Mouse (Mus musculus): ENCODE data around the gene Rps6kb2. TPM values are rescaled to one million over a fixed set of nuclear protein-coding genes. Genes with fewer than 3 reads are reported as not detected.

Gene Rps6kb2
- total RNA-seq, 1 experiment from 2014 or later, result 22.8 TPM

DNA sequence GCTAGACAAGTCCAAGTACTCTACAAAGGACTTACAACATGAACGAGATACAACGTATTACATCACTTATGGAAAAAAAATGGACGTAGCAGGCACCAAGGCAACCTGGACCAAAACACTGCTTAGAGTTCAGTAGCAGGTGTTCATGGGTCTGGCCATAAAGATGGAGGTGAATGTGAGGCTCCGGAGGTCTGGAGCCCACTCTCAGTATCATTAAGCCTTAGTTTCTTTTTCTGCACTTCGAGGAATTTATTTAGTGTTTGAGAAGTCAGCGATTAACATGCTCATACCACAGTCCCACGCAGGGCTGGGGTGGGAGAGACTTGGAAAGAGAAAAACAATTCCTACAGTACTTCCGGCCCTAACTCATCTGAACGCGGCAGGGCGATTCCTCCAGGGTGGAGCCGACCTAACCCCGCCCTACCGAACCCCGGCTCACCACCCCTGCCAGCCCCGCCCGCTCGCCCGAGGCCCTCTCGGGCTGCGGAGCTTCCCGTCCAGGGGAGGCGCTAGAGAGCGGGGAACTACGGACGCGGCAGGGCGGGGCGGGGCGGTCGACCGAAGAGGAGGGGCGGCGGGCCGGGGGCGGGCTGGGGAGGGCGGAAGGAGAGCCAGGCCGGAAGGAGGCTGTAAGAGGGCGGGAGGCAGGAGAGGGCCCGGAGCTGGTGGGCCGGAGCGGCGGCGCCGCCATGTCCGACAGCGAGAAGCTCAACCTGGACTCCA, 28.5 kb upstream of the Rps6kb2 start, which contains the start of gene Ppp1ca:
Gene Ppp1ca (plus strand): TSS at position 538 of the 723 bp plus-strand sequence.
- peak; percentile 71 for ATAC-seq (replicated peaks; ENCODE audit: insufficient number of reproducible peaks, low FRiP score, low TSS enrichment, poor library complexity, severe bottlenecking)

DNA sequence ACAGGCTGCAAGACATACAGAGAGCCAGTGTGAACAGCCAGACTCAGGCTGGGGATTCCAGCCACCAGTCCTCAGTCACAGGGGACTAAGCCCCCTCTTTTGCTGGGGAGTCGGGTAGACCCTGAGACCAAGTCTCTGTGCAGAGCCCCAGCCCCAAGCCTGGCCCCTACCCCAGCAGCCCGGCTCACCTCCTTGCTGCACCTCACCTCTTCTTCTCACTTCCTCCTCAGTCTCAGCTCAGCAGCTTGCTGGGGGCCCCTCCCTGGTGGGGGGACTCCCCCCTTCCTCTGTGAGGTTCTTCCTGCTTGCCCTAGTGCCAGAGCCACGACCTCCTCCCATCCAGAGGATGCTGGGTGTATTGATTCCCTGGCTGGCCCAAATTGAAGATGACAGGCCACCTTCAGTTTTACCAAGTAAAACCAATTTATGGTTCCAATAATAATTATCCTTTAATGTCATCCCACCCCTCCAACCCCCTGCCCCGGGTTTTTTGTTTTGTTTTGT, 27.7 kb upstream of the Rps6kb2 start, which contains the start of gene Tbc1d10c:
Gene Tbc1d10c (minus strand): TSS at position 454 of the 504 bp plus-strand sequence.
- peak; percentile 63 for ATAC-seq (replicated peaks; ENCODE audit: insufficient number of reproducible peaks, low FRiP score, low TSS enrichment, poor library complexity, severe bottlenecking)

GRCm38 (mm10) chr19:4189051-4189620, 26.0 kb upstream of the Rps6kb2 start:
- ATAC-seq (replicated peaks; ENCODE audit: insufficient number of reproducible peaks, low FRiP score, low TSS enrichment, poor library complexity, severe bottlenecking), result no peak

DNA sequence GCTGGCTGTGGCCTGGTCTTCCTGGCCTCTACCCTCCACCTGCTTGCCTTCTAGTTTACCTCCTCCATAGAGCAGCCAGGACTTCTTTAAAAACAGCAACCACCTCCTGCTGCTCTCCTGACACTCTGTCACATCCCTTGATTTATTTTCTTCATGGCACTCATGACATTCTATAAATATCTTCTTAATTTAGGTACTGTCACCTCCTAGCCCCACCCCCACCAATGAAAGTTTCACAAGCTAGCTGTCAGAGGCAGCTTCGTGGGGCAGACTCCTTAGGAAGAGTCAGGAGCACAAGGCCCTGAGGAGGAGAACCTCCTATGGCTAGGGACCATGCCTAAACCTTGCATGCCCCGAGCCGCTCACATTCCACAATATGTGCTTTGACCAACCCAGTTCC, 24.1 kb upstream of the Rps6kb2 start:
- ATAC-seq (replicated peaks; ENCODE audit: insufficient number of reproducible peaks, low FRiP score, low TSS enrichment, poor library complexity, severe bottlenecking), result no peak

DNA sequence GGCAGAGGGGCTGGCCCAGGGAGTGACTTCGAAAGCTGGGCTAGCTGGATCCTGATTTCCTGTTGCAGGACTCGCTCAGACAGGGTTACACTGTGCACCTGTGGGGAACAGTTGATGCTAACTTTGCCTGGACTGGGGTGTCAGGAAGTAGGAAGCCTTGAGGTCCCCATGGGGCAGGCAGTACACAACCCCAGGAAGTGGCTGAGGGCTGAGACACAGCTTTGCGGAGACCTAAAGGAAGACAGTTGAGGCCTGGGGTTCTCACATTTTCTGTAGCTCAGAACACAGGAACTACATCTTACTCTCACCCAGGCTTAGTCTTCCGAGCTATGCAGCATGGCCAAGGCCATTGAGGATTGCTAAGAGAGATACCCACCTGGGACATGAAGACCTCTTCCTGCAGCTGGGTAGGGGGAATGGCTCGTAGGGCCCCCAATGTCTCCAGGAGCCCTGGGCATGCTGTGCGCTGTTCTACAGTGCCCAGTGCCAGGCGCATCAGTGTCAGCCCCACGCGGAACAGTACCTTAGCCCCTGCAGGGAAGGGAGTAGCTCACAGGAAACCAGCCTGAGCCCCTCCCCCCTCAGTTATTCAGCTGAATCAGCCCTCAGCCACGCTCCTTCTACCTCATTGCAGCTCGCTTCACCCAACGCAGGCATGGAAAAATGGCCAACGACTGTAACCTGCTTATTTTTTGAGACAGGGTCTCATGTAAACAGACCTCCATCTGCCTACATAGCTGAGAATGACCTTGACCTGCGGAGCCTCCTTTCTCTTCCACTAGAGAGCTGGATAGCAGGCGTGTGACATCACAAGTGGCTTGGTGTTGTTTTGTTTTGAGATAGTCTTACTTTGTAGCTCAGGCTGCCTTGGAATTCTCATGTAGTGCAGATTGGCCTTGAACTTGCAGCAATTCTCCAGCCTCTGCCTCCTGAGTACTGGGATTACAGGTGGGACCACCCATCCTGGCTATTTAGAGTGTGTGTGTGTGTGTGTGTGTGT, 22.1 kb upstream of the Rps6kb2 start:
- peak; percentile 23; the same call in 1 of the 2 replicates for ATAC-seq (replicated peaks; ENCODE audit: insufficient number of reproducible peaks, low FRiP score, low TSS enrichment, poor library complexity, severe bottlenecking)

- ATAC-seq (replicated peaks; ENCODE audit: insufficient number of reproducible peaks, low FRiP score, low TSS enrichment, poor library complexity, severe bottlenecking), result no peak
Measured at GRCm38 (mm10) chr19:4183689-4184088, 20.5 kb upstream of the Rps6kb2 start.

- ATAC-seq (replicated peaks; ENCODE audit: insufficient number of reproducible peaks, low FRiP score, low TSS enrichment, poor library complexity, severe bottlenecking), result peak; percentile 88
Measured at GRCm38 (mm10) chr19:4181892-4182291, 18.7 kb upstream of the Rps6kb2 start.

DNA sequence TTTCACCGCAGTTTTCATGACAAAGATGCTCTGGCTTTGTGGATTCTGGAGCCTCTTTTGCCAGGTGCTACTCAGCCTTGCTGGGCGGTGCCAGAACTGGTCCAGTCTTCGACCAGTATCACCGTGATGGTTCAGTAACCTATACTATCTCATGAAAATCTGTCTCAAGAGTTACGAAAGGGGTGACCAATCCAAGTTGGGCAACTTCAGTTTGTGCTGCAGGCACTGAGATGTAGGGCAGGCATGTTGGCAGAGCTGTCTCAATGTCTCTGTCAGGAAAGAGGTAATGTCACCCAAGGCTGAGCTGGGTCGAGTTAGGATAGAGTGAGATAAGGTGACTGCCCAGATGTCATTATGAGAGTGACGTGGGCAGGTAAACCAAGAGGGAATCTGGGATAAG, 17.3 kb upstream of the Rps6kb2 start:
- no peak for ATAC-seq (replicated peaks; ENCODE audit: insufficient number of reproducible peaks, low FRiP score, low TSS enrichment, poor library complexity, severe bottlenecking)

- no peak for ATAC-seq (replicated peaks; ENCODE audit: insufficient number of reproducible peaks, low FRiP score, low TSS enrichment, poor library complexity, severe bottlenecking)
Measured at GRCm38 (mm10) chr19:4175368-4175947, 12.3 kb upstream of the Rps6kb2 start, which contains the start of gene Carns1. TSS of gene Carns1 (minus strand) at chr19:4175479.

- no peak for ATAC-seq (replicated peaks; ENCODE audit: insufficient number of reproducible peaks, low FRiP score, low TSS enrichment, poor library complexity, severe bottlenecking)
Measured at GRCm38 (mm10) chr19:4172925-4173324, 9.8 kb upstream of the Rps6kb2 start.

DNA sequence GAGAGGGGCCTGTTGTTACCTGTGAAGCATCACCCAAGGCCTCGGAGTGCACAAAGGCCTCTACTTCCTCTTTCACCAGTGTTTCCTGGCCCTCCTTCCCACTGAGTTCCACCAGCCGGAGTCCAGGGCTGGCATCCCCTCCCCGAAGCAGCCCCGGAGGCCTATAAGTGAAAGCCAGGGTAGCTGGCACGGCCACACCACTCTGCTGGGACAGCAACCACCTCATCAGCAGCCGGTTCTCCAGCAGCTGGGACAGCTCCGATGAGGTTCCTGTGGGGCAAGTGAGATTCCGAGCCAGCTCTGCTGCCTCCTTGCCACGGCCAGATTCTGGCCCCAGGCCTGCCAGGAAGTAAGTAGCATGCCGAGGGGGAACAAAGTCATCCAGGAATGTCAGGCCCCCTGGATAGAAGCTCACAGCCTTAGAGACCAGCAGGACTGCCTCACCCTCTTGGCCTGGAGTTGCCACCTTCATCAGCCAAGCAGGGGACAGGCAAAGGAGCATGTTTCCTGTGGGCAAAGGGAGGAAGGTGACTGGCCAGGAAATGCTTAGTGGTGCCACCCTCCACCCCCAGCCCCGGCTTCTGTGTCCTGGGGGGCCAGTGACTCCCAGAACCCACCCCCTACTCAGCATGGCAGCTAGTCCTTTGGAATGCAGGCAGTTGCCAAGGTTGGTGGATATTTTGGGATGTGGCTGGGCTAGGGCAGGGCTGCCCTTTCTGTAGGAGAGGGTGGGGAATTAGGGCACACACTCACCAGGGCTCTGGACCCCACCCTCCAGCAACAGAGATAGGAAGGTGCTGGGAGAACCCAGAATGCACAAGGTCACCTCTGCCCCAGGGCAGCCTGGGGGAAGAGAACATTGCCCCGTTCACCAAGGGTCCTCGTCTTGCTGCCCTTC, 8.5 kb upstream of the Rps6kb2 start:
- peak; percentile 9; the same call in 1 of the 2 replicates for ATAC-seq (replicated peaks; ENCODE audit: insufficient number of reproducible peaks, low FRiP score, low TSS enrichment, poor library complexity, severe bottlenecking)

DNA sequence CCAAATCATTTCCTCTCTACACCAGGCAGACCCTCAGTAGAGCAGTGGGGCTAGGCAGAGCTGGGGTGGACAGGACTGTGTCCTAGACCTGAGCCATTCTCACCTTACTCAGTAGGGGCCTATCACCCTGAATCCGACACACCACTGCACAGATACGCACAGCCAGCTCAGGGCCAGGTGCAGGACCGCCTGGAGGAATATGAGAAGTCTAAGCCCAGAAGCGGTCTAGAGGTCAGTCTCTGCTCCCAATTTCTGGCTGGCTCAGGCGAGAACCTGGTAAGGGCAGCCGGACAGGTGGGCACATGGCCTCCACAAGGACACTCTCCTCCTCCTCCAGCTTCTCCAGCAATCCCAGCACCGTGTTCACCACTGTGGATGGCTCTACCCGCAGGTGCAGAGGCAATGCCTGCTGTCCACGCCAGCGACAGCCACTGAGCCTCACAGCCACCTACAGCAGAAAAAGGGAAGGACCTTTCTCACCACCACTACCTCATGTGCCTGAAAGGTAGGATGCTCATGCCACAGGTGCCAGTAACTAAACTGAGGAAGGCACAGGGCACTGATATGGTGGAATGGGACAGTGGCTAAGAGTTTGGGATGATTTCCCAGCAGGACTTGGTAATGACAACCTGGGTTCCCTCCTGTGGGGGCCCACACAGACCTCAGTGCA, 7.7 kb upstream of the Rps6kb2 start:
- ATAC-seq (replicated peaks; ENCODE audit: insufficient number of reproducible peaks, low FRiP score, low TSS enrichment, poor library complexity, severe bottlenecking), result no peak

DNA sequence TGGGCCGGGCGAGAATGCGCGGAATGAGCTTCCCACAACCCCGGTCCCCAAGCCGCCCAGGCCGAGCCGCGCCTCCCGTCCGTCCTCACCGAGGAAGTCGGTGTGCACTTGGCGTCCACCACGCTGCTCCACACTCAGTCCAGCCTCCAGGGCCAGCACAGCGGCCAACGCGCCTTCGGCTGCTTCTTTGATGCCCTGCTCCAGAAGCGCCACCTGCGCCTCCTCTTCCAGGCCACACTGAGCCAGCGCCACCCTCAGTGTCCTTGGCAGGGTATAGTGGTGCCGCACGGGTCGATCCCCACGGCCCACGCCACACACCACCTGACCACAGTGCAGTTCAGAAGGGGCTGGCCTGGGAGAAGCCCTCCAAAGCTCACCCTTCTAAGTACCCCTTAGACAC, 6.7 kb upstream of the Rps6kb2 start:
- no peak for ATAC-seq (replicated peaks; ENCODE audit: insufficient number of reproducible peaks, low FRiP score, low TSS enrichment, poor library complexity, severe bottlenecking)

DNA sequence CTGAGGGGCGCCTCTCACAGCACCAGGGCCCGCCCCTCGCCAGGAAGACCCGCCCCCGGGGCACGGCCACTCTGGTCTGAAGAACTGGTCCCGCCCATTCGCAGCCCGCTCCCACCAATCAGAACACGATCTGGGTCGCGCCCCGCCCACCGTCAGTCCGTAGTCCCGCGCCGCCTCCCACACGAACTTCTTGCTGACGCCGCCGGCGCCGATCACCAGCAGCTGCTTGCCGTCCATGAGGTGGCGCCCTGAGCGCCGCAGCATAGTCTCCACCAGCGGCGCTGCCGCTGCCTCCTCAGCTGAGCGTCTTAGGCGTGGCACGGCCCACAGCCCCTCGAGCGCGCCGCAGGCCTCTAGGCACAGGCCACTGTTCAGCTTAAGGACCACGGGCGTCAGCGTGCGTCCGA, 6.2 kb upstream of the Rps6kb2 start:
- peak; percentile 88 for ATAC-seq (replicated peaks; ENCODE audit: insufficient number of reproducible peaks, low FRiP score, low TSS enrichment, poor library complexity, severe bottlenecking)

- ATAC-seq (replicated peaks; ENCODE audit: insufficient number of reproducible peaks, low FRiP score, low TSS enrichment, poor library complexity, severe bottlenecking), result no peak
Measured at GRCm38 (mm10) chr19:4166678-4167476, 3.7 kb upstream of the Rps6kb2 start.

- ATAC-seq (replicated peaks; ENCODE audit: insufficient number of reproducible peaks, low FRiP score, low TSS enrichment, poor library complexity, severe bottlenecking), result no peak
Measured at GRCm38 (mm10) chr19:4164721-4165120, 1.6 kb upstream of the Rps6kb2 start.

Measured in monocyte, adult 5-6 weeks (primary cell).